Mouse (Mus musculus): Measurements from ENCODE around the gene Zfp503.

The Zfp503 gene

DNA sequence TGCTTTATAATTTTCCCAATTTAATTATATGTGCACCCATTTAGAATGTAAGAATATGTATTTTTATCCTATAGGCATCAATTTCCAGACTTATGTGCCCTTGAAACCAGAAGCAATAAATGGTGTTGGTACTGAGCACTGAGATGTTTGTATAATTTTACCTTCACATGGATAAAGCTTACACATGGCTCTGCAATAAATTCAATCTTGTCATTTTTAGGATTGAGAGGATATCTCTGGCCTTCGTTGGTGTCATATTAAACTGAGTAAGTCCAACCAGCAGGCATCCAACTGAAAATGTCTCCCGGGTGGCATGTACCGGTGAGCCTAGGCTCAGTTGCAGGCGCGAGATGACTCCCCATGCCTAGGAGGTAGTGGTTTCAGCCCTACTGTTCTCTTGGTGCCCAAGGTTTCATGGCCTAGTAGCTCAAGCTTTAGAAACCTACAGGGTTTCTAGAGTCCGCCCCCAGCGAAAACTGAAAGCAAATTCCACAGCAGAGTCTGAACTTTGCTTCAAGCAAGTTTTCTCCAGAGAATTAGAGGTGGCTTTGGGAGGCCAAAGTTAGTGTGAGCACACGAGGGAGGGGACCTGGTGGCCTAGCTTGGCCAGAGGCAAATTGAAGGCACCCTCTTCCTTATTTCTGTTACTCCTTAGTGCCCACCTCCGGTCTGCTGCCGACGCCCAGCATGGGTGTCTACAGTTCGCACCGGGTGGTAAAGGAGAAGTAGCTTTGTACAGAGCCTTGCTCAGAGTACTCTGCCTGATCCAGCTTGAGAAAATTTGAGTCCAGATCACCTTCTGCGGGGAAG lies 4.1 kb upstream of the Zfp503 start:
- no peak for DNase-seq (ENCODE audit: low spot score in 2 of 2)

DNA sequence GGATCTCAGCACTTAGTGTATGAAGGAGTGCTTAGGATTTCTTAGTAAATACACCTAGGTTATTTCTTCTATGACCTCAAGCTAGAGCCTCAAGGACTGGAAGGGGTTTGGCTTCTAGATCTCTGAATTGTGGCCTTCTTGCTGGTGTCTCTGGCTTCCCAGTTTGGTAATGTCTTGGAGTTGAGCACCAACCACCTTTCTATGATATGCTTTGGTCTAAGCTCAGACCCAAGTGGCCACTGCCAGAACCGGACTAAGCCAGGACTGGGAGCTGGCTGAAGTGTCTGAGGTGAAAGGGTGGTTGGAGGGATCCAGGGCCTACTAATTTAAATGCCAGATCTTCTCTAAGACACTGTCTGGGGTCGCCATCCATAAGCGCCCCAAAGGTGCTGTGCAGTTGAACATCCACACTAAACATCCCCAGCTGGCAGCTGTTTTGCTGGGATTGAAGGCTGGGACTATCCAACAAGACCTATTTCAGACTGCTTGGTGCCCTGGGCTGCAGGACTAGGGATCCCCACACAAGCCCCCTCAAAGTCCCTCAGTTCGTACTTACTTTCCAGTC lies 3.0 kb upstream of the Zfp503 start:
- DNase-seq (ENCODE audit: low spot score in 2 of 2) = no peak

DNA sequence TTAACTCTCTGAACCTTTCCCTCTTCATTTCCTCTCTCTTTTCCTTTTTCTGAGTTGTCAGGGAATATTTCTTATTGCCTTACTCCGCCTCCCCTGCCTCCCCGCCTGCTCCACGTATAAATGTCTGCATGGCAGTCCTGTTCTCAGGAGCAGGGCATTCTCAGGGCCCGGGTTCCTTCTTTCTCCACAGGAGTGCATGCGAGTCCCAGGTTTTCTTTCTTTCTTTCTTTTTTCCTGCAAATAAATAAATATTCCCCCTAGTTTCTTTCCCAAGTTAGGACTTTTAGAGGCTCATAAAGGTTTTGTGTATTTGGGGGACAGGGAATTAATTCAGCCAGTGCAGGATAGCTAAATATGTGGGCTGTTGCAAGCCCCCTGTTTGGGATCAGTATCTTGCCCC lies 2.5 kb upstream of the Zfp503 start:
- DNase-seq (ENCODE audit: low spot score in 2 of 2) = no peak

DNA sequence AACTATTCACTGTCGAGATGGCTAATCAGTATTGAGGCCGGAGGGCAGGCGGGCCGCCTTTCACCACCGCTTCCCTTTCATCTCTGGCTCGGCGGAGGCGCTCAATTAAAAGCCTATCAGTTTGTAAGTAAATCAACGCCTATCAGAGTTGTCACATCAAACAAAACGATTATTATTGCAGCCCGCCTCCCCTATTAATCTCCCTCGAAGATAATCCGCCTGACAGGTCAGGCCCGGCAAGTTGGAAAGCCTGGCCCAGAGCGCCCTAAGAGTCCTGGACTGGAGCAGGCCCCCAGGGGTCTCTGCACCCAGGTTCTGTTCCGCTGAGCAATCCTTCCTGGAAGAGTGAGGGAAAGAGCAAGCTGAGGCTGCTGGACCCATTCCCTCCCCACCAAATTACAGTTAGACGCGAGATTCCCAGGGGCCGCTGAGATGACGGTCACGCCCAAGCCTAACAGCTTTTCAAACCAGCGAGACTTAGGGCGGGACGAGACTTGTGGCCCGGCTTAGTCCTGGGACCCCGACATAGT lies 1.9 kb upstream of the Zfp503 start:
- no peak for DNase-seq (ENCODE audit: low spot score in 2 of 2)

DNA sequence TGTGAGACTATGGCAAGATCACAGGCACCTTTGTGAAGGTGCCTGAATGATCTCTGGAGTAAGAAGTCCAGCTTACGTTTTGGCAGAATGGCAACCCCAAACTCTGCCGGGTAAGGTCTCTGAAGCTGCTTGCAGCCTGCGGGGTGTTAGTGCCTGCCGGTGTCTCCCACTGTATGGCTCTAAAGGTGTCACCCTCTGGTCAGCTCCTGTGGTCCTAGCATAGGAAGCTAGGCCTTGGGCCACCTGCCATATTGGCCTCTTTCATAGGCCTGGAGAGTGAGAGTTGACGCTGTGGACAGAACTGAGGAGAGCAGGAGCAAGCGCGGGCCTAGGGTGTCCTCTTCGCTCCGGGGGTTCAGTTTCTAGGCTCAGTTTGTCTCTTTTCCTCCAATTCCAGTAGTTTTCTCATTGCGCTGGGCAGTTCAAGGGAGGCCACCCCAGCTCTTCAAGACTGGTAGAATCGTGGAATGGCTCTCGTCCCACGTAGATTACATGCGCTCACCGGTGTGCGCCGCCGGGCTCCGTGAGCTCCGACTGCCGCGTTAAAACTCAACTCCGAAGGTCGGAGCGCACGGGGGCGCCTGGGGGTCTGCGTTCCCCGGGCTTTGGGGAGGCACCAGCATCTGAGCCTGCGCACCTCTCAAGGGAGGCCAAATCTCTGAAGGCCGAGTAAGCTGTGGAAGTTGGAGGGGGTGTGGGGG lies 1.1 kb upstream of the Zfp503 start:
- no peak for DNase-seq (ENCODE audit: low spot score in 2 of 2)

DNA sequence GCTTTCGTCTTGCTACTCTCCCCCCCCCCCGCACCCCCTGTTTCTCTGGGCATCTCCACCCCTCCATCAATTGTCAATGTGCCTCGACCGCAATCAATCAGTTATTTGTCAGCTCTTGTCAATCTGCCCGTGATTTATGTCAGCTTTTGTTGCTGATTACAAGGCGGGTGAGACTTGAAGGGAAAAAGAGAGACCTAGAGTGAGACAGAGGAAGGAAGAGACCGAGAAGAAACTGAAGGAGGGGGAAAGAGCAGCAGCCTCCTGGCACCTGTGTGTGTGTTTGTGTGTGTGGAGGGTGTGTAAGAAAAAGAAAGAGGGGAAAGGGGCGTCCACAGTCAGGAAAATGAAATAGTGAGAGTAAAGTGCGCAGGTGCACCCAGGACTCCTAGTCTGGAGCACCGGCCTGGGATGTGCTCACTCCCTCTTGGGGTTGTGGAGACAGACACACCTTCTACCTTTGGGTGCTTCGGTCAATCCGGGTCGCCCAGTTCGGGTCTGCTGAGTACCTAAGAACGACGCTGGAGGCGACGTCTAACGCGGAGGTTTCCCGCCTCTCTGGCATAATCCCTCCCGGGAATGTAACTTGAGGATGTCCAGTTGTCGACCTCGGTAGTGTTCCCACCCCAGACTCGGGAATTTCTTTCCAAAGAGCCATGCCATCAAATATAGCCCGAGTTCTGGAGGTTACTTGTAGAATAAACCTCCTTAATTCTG lies 667 bp downstream of the Zfp503 start:
- peak in 1 of 2 experiments; percentile 36 for DNase-seq (ENCODE audit: low spot score in 2 of 2)

DNA sequence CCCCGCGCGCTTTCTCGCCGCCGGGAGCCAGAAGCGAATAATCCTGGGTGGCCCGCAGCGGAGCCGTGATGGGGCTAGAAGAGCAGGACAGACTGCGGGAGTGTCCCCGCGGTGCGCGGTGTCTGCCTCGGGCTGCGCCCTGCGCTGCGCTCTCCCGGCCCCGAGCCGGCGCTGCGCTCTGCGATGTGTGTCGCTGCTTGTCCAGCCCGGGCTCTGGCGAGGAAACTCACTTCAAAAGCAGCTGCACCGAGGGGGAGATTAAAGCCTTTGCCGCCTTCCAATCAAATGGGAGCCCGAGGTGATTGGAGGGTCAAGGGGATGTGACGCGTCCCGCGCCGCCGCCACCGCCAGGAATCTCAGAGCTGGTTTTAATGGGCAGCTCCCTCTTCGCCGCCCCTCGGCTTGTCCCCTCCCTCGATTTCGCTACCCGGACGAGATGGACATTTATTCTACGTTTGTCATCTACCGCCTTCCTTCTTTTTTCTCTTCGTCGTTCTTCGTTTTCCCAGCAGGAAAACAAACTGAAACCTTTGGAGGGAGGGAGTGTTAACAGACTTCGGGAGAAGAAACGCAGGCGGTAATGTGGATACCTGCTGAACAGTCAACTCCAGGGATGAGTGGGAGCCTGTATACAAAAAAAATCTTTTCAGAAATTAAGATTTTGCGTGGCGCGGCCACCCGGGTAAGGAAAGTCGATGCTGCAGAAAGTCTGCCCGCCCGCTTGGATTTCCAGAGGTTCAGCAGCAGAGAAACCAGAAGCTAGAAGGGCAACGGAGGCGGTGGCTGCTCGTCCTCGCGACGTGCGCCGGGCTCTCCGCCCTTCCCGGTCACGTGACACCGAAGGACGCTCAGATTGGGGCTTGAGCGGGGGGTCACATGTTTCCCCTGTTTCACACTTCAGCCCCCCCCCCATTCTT lies 1.5 kb downstream of the Zfp503 start:
- peak; percentile 81 to 94 for DNase-seq (ENCODE audit: low spot score in 2 of 2)

DNA sequence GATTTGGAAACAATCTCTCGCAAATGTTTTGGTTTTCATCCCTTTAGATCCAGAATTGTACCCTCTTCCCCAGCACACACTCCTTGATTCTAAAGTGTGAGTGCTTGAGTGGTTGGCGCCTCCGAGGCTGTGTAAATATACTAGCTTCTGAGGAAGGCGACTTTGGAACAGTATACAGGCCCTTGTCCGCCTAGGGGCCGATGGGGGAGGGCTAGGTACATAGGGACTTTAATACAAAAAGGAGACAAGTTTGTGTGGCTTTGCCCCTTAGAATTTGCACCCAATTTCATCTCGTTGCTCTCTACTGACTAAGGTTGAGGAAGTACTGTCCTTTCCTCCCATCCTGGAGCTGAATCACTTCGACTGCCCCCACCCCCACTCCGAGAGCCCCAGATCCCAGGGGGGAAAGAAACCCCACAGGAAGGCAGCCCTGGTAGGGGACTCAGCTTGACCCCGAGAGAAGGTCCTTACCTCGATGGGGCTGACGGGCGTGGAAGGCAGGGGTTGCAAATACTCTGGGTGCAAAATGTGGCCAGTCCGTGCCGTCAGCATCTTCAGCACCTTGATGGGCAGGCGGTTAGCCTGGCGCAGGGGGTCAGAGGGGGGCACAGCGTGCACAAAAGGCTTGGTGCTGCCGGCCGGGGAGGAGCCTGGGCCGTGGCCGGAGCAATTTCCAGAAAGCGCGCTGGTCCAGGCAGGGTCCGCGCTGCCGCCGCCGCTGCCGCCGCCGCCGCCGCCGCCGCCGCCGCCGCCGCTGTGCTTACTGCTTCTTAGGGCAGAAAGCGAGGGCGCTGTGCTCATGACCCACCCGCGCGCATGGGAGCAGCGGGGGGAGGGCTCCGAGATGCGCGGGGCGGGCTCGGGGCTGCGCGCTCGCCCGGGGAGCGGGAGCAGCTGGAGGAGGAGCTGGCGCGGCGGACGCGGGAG lies 2.4 kb downstream of the Zfp503 start:
- DNase-seq (ENCODE audit: low spot score in 2 of 2) = peak in 1 of 2 experiments; percentile 19

DNA sequence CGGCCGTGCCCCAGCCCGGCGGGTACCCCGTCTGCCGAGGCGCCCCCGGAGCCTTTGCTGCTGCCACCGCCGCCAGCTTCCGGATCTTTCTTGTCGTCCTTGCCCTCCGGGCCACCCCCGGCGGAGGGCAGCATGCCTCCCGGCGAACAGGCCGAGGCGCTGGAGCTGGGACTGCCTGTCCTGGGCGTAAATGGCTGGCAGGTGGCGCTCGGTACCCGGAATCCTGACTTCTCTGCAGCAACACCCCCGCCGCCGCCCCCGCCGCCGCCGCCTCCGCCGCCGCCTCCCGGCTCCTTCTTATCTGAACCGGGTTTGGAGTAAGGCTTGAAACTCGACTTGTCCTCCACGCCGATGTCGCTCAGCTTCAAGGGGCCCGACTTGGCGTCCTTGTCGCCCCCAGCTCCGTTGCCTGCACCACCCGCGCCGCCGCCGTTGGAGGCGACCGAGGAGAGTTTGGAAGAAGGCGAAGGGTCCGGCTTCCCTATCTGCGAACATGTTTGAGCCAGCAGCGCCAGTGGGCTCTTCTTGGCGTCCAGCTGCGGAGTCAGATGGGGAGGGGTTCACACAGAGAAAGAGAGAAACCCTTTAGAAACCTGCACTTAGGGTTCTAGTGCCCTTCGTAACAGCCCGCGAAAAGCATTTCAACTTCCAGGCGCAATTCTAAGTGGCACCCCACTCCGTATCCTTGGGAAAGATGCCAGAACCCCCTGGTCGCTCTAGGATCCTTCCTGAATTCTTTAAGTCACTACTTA lies 3.2 kb downstream of the Zfp503 start:
- DNase-seq (ENCODE audit: low spot score in 2 of 2) = peak in 1 of 2 experiments; percentile 83

DNA sequence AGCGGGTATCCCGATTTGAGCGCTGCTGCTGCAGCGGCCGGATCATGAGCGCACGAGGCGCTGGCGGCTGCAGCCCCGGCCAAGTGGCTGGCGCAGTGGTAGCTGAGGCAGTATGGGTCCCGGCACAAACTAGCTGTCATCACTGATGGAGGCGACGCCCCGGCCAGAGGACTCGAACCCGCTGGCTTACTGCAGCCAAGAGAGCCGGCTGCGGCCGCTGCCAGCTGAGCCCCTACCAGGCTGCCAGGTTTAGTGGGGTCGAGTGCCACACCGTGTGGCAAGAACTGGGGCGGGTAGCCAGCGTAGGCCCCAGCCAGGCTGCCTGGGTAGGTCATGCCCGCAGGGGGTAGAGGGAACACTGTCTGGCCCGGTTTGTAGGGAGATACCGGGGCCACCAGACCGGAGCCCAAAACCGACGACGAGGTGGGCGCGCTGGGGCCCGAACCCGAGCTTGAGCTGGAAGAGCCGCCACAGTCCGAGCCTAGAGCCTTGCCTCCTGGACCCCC lies 3.9 kb downstream of the Zfp503 start:
- no peak for DNase-seq (ENCODE audit: low spot score in 2 of 2)

DNA sequence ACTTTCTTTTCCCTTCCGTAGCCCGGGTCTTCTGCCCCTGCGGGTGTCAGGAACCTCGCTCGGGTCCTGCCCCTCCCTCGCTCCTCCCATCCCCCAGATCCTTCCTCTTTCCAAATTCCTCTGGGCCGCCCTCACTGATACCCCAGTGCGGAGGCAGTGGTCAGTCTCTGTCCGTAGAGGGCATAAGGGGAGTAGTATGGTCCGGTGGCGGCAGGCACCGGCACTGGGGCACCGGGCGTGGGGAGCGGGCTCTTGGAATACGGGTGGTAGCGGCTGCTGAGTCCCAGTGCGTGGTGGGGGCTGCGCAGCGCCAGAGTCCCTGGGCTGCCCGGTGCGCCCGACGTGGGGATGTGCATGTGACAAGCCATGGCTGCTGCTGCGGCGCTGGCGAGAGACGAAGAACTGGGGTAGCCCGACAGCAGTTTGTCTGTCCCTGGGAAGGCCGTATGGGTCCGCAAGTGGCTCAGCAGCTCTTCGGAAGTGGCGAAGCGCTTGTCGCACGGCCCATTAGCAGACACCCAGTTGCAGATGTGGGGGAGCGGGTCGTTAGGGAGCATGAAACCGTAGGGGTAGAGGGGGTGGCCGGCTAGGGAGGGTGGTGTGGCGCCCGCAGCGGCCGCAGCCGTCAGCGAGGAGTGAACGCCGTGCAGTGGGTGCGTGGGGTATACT lies 4.5 kb downstream of the Zfp503 start:
- DNase-seq (ENCODE audit: low spot score in 2 of 2) = no peak

DNA sequence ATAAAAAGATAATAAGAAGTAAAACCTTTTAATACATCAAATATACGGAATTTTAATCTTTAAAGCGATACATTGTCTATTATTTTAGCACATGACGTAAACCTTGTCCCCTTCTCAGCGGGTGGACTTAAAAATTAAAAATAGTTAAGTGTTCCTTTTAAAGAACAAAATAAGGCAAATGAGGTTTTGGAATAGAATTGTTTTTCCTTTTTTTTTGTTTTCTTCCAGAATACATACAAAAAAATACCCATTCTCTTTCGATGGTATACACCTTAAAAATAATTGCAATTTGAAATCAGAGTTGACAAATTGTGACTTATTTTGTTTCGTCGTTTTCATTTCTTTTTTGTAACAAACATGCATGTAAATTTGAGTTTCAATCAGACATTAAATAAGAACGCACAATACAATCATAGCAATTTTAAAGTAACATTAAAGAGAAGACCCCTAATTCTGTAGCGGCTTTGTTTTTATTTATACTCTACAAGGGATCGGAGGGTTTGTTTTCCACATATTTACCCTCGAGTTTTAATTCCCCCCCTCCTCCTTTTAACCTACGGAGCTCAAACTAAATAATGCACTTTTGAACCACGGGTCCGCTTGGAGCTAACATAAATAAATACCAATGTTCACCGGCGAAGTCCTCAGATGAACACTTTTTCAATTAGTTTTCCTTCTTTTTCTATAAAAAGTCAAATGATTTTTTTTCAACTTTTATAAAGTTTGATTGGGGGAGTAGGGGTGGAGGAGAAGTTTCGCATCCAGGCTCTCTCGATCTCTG lies 5.3 kb downstream of the Zfp503 start:
- DNase-seq (ENCODE audit: low spot score in 2 of 2) = no peak

DNA sequence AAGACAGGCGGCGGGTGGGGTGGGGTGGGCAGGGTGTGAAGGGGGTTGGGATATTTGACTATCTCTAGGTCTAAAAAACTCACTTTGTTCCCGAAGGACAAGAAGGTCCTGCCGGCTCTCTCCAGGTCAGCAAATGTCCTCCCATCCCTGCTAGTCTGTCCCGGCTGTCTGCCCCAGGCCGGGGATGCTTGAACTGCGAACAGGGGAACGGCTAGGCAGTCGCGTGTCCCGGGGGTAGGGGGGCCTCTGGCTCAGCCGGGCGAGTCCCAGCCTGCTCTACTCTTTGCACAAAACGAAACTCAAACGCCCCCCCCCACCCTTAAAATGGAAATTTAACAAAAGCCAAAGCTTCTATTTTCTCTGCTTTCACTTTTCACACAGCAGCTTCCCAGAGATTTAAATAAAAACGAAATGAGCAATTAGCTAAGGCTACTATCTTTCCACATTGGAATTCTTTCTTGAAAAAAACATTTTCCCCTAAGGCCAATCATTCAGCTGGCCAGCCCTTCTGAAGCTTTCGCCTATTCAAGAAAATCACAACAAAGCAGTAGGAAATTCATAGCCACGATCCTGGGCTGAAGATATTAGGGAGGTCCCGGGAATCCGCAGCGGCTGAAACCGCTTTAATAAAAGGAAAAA lies 6.0 kb downstream of the Zfp503 start:
- no peak for DNase-seq (ENCODE audit: low spot score in 2 of 2)

DNA sequence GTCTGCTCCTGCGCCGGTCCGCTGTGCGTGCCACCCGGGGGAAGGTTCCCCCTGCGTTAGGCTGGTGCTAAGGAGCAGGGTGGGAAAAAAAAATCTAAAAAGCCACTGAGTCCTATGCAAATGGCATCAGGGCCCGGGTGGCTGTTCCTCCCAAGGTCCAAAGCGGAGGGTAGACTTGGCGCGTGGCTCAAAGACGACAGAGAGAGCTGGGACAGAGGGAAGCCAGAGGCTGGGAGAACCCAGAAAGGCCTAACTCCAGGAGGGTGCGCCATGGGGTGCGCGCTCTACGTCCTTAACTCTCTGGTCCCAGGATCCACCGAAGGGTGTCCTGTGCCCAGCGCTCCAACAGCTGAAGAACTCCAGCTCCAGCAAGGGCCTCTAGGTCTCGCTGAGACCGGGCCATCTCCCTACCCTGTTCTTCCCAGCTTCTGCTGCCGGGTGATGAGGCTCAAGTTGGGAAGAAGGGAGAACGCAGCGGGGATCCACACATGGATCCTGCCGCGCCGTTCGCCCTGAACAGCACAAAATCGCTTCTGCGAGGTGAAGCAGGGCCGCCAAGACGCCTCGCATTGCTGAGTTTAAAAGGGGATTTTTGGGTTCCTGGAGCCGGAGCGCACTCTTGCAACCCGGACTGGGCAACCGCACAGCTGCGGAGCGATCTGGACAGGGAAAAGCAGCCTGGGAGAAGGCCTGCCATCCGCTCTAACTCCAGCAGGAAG lies 6.7 kb downstream of the Zfp503 start:
- no peak for DNase-seq (ENCODE audit: low spot score in 2 of 2)

DNA sequence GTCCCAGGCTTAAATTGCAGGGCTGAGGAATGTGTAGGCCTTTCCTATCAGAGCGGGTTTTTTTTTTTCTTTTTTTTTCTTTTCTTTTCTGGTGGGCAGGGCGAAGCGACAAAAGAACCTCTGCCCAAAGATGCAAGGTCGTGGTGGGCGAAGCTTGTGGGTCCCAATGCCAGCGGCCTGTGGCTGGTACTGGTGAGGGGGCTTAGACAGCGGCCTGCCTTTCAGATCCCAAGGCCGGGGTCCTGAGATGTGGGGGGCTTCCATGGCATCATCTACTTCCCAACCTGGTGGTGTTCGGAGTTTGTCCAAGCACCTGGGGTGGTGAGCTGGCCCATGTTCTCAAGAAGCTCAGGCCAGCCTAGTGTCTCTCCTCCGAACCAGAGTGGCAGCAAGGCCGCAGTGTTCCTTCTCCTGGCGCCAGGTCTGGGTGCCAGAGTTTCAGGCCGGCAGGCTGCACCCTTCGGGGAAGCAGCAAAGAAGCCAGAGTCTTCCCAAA lies 7.3 kb downstream of the Zfp503 start:
- DNase-seq (ENCODE audit: low spot score in 2 of 2) = no peak

DNA sequence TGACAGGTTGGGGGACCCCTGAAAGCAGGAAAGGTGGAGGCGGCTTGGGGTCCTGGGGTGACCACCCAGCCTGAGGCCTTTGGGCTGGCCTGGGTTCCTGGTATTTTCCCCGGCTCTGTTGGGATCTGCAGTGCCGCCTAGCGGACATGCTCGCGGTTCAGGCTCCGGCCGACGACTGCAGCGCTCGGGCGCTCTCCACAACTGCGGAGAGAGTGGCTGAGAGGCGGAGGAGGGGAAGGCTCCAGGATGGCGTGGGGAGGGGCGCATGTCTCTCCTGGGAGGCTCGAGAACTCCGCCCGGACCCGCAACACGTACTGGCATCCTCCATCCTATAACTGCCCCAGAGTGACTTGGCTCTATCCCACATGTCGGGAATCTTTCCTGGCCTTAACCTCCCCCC lies 7.9 kb downstream of the Zfp503 start:
- DNase-seq (ENCODE audit: low spot score in 2 of 2) = peak in 1 of 2 experiments; percentile 72

Data from left cerebral cortex, adult 9 months (tissue).